Mouse (Mus musculus): ENCODE data around the gene Bbx. TPM values are rescaled to one million over a fixed set of nuclear protein-coding genes. Genes with fewer than 3 reads are reported as not detected.

Bbx gene
- polyA plus RNA-seq, 1 experiment from 2014 or later, result 38.0 TPM

DNA sequence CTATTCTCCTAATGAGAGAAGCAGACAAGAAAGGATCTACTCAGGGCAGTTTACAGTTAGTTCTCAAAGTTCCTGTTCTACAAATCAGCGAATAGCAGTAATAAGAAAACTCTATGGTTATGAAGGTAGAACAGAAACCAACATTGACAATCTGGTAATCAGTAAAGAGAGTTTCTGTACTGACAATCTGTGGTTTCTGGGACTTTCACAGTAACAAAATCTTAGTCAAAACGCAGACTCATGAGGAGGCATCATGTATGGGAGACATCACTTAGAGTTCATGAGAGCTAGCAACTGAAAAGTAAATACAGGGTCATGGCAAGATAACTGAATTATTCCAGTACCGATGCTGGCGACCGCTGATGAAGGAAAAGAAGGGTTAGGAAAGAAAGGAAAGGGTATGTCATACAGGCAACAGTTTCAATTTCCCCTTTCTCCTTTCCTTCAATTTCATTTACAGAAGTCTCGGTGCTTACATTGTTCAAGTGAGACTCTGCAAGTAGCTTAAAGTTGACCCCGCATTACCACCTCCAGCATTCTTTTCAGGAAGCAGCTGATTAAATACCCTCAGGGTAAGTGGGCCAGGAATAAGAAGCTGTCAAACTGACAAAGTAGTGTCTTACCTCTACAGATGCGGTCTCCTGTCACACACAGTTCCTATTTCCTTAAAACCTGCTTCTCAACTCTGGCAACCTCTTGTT, 133.3 kb downstream of the Bbx start:
- ATAC-seq (replicated peaks; ENCODE audit: low FRiP score) (no peak), DNase-seq (ENCODE audit: low spot score) (no peak)
- Histone ChIP-seq H3K9ac (ENCODE audit: low read length) (no peak overlapping the region), H3K36me3 (ENCODE audit: control insufficient read depth, insufficient read depth, low read length) (no peaks in the 10 kb centered on the region), H3K4me3 (ENCODE audit: low read depth, low read length) (no peak overlapping the region), H3K27me3 (ENCODE audit: control insufficient read depth, insufficient read depth, low read length) (no peaks in the 10 kb centered on the region), H3K4me1 (replicated peaks; ENCODE audit: control insufficient read depth, insufficient read depth, low read length) (no peaks in the 10 kb centered on the region), H3K4me2 (ENCODE audit: low read depth, low read length, severe bottlenecking) (no peak overlapping the region), H3K9me3 (ENCODE audit: control insufficient read depth, low read length) (no peaks in the 10 kb centered on the region), H3K27ac (ENCODE audit: low read depth, low read length) (no peak overlapping the region)
- 71% methylated on average over 8 of the region's 8 CpGs for WGBS

DNA sequence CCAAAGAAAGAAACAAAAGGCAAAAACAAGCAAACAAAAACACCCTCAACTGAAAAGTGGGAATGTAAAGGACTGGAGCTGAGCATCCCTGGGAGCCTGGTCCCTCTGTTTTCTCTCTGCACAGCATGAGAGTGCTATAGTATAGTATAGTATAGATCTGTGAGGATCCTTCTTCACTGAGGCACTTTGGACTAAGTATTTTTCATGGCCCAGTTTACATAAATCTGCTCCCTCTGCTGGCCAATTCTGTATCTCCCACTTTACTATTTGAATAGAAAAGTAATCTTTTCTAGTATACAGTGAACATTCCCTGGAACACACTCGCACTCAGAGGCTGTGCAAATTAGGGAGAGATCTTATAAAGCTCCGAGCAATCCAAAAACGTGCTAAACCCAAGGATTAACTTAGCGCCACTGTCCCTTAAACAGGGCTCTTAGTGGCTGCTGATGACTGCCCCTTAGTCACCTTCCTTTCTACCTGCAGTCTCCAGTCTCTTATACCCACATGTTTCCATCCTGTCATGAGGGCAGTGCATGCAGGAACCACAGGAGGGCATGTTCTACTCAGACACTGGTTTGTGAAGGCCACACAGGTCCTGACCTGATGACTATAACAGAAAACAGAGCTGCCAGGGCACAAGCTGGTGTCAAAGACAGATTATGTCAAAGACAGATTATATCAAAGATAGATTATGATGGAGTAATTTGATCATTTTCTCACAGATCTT, 138.5 kb downstream of the Bbx start:
- Histone ChIP-seq H3K4me3 (ENCODE audit: low read depth, low read length) (no peak overlapping the region), H3K9me3 (ENCODE audit: control insufficient read depth, low read length) (no peaks in the 10 kb centered on the region), H3K27me3 (ENCODE audit: control insufficient read depth, insufficient read depth, low read length) (no peaks in the 10 kb centered on the region), H3K4me1 (replicated peaks; ENCODE audit: control insufficient read depth, insufficient read depth, low read length) (no peaks in the 10 kb centered on the region), H3K27ac (ENCODE audit: low read depth, low read length) (no peak overlapping the region), H3K36me3 (ENCODE audit: control insufficient read depth, insufficient read depth, low read length) (no peaks in the 10 kb centered on the region), H3K9ac (ENCODE audit: low read length) (no peak overlapping the region), H3K4me2 (ENCODE audit: low read depth, low read length, severe bottlenecking) (no peak overlapping the region)
- 80% methylated on average over 4 of the region's 4 CpGs for WGBS
- DNase-seq (ENCODE audit: low spot score), result no peak
- ATAC-seq (replicated peaks; ENCODE audit: low FRiP score), result no peak

DNA sequence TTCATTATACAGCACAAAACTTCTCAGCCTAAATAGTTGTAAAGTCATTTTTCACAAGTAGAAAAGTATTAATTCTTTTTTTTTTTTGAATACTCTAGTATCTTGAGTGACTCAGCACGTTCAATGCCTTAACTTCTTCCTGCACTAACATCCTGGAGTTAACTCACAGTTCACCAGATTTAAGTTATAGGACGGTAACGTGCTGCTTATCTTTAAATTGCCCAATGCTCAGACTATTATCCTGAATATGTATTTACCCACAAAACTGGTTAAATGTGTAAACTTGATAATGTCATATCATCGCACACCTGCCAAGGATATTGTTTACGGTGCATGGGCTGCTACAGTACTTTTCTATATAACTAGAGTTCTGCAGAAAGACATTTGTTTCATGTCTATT, 139.4 kb downstream of the Bbx start:
- Histone ChIP-seq H3K9ac (ENCODE audit: low read length) (no peak overlapping the region), H3K27ac (ENCODE audit: low read depth, low read length) (no peak overlapping the region), H3K4me2 (ENCODE audit: low read depth, low read length, severe bottlenecking) (no peak overlapping the region), H3K27me3 (ENCODE audit: control insufficient read depth, insufficient read depth, low read length) (no peaks in the 10 kb centered on the region), H3K4me1 (replicated peaks; ENCODE audit: control insufficient read depth, insufficient read depth, low read length) (no peaks in the 10 kb centered on the region), H3K4me3 (ENCODE audit: low read depth, low read length) (no peak overlapping the region), H3K36me3 (ENCODE audit: control insufficient read depth, insufficient read depth, low read length) (no peaks in the 10 kb centered on the region), H3K9me3 (ENCODE audit: control insufficient read depth, low read length) (no peaks in the 10 kb centered on the region)
- 96% methylated on average over 5 of the region's 5 CpGs for WGBS
- DNase-seq (ENCODE audit: low spot score) (no peak), ATAC-seq (replicated peaks; ENCODE audit: low FRiP score) (no peak)

DNA sequence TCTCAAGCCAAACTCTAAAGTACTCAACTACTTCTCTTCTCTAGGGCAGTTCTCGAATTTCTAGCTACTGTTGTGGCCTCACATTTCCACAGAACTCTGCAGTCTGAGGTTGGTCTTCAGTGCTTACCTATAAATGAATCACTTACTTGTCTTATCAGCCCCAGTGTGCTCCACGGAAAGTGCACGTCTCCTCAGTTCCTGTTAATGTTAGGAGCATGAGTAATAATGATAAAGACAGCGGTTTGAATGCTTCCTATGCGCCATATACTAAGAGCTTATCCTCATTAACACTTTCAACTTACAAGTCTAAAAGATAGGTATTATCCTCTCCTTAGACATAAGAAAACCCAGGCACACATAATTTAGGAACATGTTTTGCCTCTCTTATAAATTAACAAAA, 142.4 kb downstream of the Bbx start:
- Histone ChIP-seq H3K4me2 (ENCODE audit: low read depth, low read length, severe bottlenecking) (no peak overlapping the region), H3K36me3 (ENCODE audit: control insufficient read depth, insufficient read depth, low read length) (no peaks in the 10 kb centered on the region), H3K27me3 (ENCODE audit: control insufficient read depth, insufficient read depth, low read length) (no peaks in the 10 kb centered on the region), H3K27ac (ENCODE audit: low read depth, low read length) (no peak overlapping the region), H3K4me3 (ENCODE audit: low read depth, low read length) (no peak overlapping the region), H3K9ac (ENCODE audit: low read length) (no peak overlapping the region), H3K4me1 (replicated peaks; ENCODE audit: control insufficient read depth, insufficient read depth, low read length) (no peaks in the 10 kb centered on the region), H3K9me3 (ENCODE audit: control insufficient read depth, low read length) (no peaks in the 10 kb centered on the region)
- 89% methylated on average over 5 of the region's 5 CpGs for WGBS
- ATAC-seq (replicated peaks; ENCODE audit: low FRiP score), result no peak
- no peak for DNase-seq (ENCODE audit: low spot score)

DNA sequence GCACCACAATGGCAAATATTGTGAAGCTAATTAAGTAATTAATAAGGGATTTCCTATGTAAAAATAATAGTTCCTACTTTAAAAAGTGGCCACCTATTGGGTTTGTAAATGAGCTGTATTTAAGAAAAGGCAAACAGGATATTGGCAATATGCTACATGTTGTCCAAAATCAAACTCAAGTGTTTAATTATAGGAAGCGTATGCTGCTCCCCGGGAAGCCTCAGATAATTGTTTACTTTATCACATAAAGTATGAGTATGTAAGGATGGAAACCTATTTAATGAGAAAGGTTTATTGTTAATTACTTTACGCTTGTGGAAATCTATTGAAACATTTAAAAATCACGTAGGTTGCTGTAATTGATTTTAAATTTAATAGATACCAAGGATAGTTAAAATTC, 159.4 kb downstream of the Bbx start:
- Histone ChIP-seq H3K4me1 (replicated peaks; ENCODE audit: control insufficient read depth, insufficient read depth, low read length) (no peaks in the 10 kb centered on the region), H3K4me2 (ENCODE audit: low read depth, low read length, severe bottlenecking) (no peak overlapping the region), H3K27ac (ENCODE audit: low read depth, low read length) (no peak overlapping the region), H3K36me3 (ENCODE audit: control insufficient read depth, insufficient read depth, low read length) (no peaks in the 10 kb centered on the region), H3K9me3 (ENCODE audit: control insufficient read depth, low read length) (no peaks in the 10 kb centered on the region), H3K4me3 (ENCODE audit: low read depth, low read length) (no peak overlapping the region), H3K9ac (ENCODE audit: low read length) (no peak overlapping the region), H3K27me3 (ENCODE audit: control insufficient read depth, insufficient read depth, low read length) (no peaks in the 10 kb centered on the region)
- 75% methylated on average over 4 of the region's 4 CpGs for WGBS
- DNase-seq (ENCODE audit: low spot score) (no peak), ATAC-seq (replicated peaks; ENCODE audit: low FRiP score) (no peak)

DNA sequence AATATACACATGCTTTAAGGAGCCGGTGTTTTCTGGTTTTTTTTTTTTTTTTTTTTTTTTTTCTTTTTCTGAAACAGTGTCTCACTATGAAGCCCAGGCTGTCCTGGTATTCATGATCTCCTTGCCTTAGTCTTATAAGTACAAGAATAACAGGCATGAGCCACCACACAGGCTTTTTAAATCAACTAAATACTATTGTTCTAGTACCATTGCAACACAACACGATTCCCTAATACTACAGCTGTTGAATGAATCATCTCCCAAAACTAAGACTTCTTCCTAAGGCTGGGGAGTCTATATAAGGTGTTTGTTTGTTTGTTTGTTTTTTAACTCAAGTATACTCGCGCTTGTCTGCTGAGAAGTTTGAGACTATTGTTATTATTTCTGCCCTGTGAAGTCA, 169.5 kb downstream of the Bbx start:
- no peaks in the 10 kb centered on the region for H3K4me1 ChIP-seq (replicated peaks; ENCODE audit: control insufficient read depth, insufficient read depth, low read length)

DNA sequence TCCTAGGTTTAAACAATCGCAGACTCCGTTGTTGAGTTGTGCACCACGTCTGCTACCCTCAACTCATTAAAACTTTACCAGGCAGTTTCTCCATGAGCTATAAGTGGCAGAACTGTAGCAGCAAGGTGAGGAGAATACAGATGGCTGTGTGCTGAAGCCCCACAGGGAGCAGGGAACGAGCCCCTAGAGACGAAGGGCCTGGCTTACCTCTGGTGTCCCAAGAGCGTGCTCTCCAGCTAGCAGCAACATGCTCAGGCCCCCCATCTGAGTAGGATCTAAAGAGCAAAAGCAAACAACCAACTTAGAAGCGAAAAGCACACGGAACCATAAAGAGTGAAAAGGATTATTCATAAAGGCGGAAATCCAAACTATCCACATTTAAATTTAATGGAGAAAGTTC, 170.0 kb downstream of the Bbx start:
- H3K9me3 ChIP-seq (ENCODE audit: control insufficient read depth, low read length), result no peaks in the 10 kb centered on the region
- ATAC-seq (replicated peaks; ENCODE audit: low FRiP score) (no peak), DNase-seq (ENCODE audit: low spot score) (no peak)
- WGBS, result 95% methylated on average over 9 of the region's 9 CpGs
- no peak overlapping the region for H3K4me3 ChIP-seq (ENCODE audit: low read depth, low read length)
- H3K36me3 ChIP-seq (ENCODE audit: control insufficient read depth, insufficient read depth, low read length), result no peaks in the 10 kb centered on the region
- H3K4me2 ChIP-seq (ENCODE audit: low read depth, low read length, severe bottlenecking), result no peak overlapping the region
- no peaks in the 10 kb centered on the region for H3K27me3 ChIP-seq (ENCODE audit: control insufficient read depth, insufficient read depth, low read length)
- H3K4me1 ChIP-seq (replicated peaks; ENCODE audit: control insufficient read depth, insufficient read depth, low read length), result no peaks in the 10 kb centered on the region
- no peak overlapping the region for H3K27ac ChIP-seq (ENCODE audit: low read depth, low read length)
- H3K9ac ChIP-seq (ENCODE audit: low read length), result no peak overlapping the region

More for the DNA sequence above, 169.5 kb downstream of the Bbx start:
- ATAC-seq (replicated peaks; ENCODE audit: low FRiP score) (no peak), DNase-seq (ENCODE audit: low spot score) (no peak)
- no peak overlapping the region for H3K27ac ChIP-seq (ENCODE audit: low read depth, low read length)
- no peak overlapping the region for H3K9ac ChIP-seq (ENCODE audit: low read length)
- no peaks in the 10 kb centered on the region for H3K27me3 ChIP-seq (ENCODE audit: control insufficient read depth, insufficient read depth, low read length)
- no peaks in the 10 kb centered on the region for H3K36me3 ChIP-seq (ENCODE audit: control insufficient read depth, insufficient read depth, low read length)
- H3K4me2 ChIP-seq (ENCODE audit: low read depth, low read length, severe bottlenecking), result no peak overlapping the region
- 91% methylated on average over 4 of the region's 4 CpGs for WGBS
- H3K4me3 ChIP-seq (ENCODE audit: low read depth, low read length), result no peak overlapping the region
- no peaks in the 10 kb centered on the region for H3K9me3 ChIP-seq (ENCODE audit: control insufficient read depth, low read length)

DNA sequence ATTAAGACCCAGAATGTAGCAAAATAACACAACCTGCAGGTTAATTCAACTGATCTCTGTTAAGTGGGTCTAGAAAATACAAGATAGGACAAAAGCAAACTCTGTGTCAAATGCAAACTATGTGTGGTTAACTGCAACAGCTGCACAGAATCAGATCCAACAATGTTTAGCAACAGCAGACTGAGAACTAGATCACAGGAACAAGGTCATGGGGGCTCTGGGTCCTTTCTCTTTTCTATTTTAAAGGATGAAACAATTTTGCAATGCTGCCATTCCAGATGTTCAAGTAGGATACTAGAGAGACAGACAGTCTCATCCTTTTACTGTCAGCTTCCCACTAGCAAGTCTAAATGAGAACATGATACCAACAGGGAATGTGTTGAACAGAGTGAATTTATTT, 170.4 kb downstream of the Bbx start:
- Histone ChIP-seq H3K9ac (ENCODE audit: low read length) (no peak overlapping the region), H3K27ac (ENCODE audit: low read depth, low read length) (no peak overlapping the region), H3K9me3 (ENCODE audit: control insufficient read depth, low read length) (no peaks in the 10 kb centered on the region), H3K4me2 (ENCODE audit: low read depth, low read length, severe bottlenecking) (no peak overlapping the region), H3K4me1 (replicated peaks; ENCODE audit: control insufficient read depth, insufficient read depth, low read length) (no peaks in the 10 kb centered on the region), H3K36me3 (ENCODE audit: control insufficient read depth, insufficient read depth, low read length) (no peaks in the 10 kb centered on the region), H3K4me3 (ENCODE audit: low read depth, low read length) (no peak overlapping the region), H3K27me3 (ENCODE audit: control insufficient read depth, insufficient read depth, low read length) (no peaks in the 10 kb centered on the region)
- ATAC-seq (replicated peaks; ENCODE audit: low FRiP score), result no peak
- no peak for DNase-seq (ENCODE audit: low spot score)

All from forebrain, embryonic 11.5 days (tissue).